Mouse (Mus musculus) 3134 (cell line): ENCODE data around the gene Trim25.

Experiments
- DNase-seq: peaks from one replicate; pipeline ENCODE4 v3.0.0-alpha.2; 2011; ENCODE audit warnings: low spot score; ENCODE audit not compliant: insufficient read length; ENCODE audit errors: extremely low read depth

Gene Trim25

DNA sequence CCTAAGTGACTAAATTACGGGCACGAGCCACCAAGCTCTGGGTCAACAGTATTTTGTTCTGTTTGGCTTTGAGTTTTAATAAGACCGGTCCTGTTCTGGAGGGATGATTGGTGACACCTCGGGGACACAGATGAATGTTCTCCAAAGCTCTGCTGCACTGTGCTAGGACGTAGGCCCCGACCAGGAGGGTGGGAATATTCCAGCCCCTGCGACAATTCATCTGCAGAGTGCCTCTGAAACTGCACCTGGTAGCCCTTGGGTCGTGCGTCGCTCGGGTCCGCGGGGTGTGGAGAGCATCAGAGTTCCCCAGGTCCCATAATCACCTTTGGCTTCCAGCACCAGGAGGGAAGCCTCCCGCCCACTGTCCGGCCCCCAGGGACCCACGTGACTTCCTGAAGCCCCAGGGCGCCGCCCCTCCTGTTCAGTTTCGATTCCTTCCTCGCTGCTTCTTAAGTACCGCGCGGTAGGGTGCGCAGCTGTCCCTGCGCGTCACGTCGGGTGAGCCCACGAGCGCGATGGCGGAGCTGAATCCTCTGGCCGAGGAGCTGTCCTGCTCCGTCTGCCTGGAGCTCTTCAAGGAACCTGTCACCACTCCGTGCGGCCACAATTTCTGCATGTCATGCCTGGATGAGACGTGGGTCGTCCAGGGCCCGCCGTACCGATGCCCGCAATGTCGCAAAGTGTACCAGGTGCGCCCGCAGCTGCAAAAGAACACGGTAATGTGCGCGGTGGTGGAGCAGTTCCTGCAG is at the start of gene Trim25:
Trim25 (plus strand) TSS at position 403 of the 749 bp plus-strand sequence.
- peak; percentile 98 for DNase-seq

DNA sequence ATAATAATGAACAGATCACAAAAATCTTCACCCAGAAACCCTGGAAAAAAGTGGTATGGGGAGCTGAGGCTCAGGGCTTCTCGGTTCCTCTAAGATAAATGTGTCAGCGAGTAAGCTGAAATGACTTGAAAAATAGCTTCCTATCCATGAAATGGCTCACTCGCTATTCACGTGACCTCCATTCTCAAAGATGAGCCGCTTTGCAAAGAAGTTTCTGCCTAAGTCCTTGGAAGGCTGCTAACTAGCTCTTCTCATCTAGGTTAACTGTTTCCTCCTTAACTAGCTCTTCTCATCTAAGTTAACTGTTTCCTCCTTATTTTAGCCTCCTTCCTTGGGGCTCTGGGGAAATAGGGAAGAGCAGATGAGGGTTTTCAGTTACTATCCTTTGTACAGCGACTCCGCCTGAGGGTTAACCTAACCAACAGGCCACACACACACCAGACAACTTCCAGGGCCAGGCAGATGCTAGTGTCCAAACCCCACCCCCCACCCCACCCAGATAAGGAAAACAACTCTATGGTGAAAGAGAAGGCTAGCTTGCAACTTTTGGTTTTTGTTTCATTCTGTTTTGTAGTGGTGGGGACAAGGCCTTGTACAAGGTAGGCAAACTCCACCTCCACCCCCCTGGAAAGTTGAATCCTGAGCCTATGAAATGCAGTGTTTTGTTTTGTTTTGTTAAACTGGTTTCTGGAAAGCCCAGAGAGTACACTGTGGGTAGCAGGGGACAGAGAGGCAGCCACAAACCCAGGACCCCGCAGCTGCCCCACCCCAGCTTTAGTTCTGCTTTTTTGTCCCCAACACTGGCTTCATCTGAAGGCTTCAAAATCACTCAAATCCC is 49.2 kb upstream of the Trim25 start:
- no peak for DNase-seq

DNA sequence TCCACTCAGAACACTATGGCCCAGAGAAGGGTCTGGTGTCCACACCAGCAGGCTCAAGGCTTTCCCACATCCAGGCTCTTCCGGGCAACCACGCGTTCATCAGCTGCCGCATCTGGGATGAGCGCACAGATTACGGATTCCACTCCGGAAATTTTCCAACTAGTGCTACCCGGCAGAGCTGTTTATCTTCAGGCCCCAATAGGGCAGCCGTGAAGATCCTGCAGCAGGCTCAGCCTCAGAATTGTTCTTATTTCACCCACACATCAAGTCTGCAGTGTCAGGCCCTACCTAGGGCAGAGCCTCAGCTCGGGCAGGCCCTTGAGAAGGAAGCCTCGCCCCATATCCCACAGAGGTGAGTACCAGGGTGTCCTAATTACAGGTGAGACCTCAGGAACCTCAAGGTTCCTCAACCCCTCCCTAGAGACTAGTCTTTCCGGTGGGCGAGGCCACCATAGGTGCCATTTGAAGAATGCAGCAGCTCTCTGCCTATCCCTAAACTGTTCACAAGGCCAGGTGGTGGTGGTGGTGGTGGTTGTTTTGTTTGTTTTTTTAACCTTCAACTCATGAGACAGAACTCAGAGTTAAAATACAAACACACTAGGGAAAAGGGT is 48.4 kb upstream of the Trim25 start:
- no peak for DNase-seq

DNA sequence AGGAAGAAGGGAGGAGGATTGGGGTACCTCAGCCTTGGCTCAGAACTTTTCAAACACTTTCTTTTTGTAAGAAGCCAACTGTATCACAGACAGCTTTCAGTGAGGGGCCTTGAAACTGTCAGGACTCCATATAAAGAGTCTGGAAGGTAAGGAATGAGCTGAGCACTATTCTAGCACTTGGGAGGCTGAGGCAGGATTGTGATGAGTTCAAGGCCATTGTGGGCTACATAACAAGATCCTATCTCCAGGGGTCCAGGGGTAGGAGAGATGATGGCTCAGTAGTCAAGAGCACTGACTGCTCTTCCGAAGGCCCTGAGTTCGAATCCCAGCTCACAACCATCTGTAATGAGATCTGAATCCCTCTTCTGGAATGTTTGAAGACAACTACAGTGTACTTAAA is 47.6 kb upstream of the Trim25 start:
- no peak for DNase-seq

DNA sequence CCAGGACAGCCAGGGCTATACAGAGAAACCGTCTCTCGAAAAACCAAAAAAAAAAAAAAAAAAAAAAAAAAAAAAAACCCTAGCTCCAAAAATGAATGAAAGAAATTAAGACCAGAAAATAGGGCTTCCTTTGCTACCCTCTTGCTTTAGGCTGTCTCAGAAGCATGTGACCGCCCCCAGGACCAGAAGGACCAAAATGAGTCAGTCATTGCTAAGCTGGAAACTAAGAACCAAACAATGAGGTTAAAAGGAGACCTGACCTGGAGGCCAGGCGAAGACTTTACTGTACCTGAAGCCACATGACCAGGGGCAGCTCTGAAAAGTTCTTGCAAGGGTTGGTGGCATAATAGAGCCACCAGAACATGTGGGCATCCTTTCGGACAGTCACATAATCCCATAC is 47.1 kb upstream of the Trim25 start:
- no peak for DNase-seq

DNA sequence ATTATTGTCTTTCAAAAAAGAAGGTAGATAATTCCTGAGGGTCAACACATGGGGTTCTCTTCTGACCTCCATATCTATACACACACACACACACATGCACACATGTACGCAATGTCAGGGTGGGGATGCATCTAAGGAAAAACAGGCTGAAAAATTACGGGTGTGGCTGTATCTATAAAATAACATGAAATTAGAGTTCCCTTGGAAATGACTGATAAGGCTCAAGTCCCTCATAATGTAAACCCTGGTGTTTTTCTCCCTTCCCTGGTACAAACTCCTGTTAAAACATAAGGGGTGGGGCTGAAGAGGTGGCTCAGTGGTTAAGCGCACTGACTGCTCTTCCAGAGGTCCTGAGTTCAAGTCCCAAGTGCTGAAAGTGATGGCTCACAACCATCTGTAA is 45.6 kb upstream of the Trim25 start:
- DNase-seq = no peak

DNA sequence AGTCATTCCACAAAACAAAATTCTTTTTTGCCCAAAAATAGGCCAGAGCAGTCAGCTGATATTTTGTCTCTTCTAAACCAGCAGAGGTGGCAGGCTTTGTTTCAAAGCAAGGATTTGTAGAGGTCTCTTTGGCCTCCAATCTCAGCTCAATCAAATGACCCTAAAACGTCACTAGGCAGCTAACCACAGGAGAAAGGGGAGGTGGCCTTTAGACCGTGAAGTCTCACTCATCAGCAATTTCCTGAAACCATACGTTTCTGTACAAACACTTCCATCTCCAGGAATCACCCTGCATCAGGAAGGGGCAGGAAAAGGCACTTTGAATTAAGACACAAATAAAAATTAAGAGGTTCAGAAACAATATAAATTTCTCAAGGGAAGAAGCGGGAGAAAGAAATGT is 44.4 kb upstream of the Trim25 start:
- peak; percentile 54 for DNase-seq

DNA sequence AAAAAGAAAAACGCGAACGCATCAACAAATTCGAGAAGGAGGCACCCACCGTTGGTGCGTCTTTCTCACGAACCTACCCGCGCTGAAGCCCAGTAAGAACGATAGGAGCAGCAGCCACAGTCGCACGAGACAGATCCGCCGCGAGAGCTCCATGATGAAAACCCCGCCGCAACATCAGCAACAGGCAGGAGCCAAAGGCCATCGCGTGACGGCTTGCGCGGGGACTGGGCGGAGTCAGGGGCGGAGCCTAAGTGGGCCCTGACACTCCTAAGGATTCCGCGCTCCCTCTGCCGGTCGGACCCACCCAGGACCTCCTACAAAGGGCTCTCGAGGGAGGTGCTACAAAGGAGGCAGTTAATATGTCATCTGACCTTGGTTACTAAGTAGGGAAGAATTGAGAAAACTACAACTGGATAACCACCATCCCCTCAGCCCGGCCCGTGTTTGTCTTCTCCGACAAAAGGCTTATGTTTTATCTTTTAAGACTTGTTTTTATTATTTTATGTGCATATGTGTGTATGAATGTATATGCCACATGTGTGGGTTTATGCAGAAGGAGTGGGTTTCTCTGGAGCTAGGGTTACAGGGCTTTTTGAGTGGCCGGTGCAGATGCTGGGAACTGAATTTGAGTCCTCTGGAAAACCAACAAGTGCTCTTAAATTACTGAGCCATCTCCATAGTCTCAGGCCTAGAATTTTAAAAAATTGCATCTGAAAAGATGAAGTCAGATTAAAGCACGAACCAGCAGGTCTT is 43.8 kb upstream of the Trim25 start, which contains the start of gene Scpep1:
Scpep1 (minus strand) TSS at position 249 of the 753 bp plus-strand sequence.
- peak; percentile 99 for DNase-seq

DNA sequence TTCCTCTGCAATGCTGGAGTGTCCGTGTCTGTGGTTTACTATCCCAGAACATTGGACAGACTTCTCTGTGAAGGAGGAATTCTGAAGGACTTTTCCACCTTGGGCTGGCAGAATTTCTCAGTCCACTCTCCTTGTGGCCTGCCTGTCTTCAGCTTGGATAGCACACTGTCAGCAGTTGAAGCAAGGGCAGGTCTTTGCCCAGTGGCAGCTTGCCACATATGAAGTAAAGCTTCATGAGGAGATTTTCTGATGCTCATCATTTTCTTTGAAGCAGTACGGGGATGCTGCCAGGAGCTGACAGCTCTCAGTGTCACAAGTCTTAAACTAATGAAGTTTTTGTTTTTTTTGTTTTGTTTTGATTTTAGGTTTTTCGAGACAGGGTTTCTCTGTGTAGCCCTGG is 40.3 kb upstream of the Trim25 start:
- no peak for DNase-seq

DNA sequence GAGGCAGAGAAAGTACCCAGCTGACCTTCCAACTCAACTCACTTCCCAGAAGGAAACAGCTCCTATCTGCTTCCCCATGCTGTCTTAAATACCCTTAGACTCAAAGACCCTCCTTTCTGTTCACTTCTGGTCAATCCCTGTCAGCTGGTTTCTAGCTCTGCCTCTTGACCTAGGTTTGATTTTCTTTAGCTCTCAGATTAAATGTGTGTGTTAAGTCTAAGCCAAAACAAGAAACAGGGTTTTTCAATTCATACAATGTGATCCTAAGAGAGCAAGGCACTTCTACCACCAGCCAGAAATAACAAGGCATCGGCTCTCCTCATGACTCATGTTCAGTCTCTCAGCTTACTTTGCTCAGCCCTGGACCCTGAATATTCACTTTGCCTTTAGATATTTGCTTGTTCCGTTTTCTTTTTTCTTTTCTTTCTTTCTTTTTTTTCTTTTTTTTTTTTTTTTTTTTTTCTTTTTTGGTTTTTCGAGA is 32.3 kb upstream of the Trim25 start, which contains the start of gene Elobl:
Elobl (minus strand) TSS at position 51 of the 481 bp plus-strand sequence.
- DNase-seq = no peak

DNA sequence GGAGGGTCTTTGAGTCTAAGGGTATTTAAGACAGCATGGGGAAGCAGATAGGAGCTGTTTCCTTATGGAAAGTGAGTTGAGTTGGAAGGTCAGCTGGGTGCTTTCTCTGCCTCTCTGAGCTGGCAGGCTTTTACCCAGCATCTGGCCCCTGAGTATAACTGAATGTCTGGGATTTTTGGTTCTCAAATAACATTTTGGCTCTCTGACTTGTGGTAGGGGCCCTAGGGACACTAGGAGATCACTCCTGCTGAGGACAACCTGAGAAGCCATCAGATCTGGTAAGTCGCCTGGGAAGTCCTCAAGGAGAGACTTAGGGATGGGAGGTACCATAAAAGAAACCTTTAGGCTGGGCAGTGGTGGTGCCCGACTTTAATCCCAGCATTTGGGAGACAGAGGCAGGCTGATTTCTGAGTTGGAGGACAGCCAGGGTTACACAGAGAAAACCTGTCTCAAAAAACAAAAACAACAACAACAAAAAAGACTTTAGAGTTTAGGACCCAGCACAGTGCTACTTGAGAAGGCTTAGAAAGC is 28.9 kb upstream of the Trim25 start, which contains the start of gene Coil:
Coil (plus strand) TSS at position 51 of the 531 bp plus-strand sequence.
- no peak for DNase-seq

DNA sequence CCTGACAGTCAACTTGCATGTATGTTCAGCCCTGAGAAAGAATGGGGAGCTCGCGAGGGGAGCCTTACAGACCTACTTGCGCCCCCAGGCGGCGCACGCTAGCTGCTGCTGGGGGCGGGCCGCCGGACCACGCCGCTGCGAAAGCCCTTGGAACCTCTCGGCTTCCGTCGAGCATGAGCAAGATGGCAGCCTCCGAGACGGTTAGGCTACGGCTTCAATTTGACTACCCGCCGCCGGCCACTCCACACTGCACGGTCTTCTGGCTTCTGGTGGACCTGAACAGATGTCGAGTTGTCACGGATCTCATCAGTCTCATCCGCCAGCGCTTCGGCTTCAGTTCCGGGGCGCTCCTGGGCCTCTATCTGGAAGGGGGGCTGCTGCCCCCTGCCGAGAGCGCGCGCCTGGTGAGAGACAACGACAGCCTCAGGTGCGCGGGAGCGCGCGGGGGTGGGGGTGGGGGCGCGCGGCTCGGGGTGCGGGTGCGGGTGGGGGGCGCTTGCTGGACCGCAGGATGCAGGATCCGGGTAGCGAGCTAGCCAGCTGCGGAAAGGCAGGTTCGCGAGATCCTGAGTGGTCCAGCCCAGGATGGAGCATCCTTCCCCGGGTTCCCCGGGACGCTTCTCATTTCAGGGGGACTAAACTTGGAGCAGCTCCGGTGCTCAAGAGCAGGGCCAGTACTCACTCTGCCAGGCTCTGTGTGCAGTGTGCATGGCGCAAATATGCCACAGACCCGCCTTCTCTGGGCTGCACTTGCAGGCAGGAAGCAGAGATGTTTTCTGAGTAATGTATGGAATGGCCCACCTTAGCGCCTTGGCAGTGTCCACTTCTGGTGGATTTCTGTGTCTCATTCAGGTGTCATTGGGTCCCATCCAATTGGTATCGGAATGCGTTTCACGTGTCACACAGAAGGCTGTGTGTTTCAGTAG is 25.1 kb upstream of the Trim25 start:
- peak; percentile 98 for DNase-seq

DNA sequence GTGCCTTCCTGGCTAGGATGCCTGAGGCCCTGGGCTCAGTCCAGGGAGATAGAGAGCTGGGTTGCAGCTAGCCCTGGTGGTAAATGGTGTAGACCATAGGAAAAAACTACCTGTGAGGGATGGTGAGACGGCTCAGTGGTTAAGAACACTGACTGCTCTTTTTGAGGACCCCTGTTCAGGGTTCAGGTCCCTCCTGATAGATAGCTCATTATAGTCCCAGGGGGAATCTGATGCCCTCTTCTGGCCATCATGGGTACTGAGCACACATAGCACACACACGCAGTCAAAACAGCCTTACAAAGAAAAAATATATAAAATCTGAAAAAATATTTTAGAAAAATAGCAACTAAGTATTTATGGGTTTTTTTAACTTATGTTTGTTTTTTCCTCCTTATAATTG is 22.9 kb upstream of the Trim25 start:
- DNase-seq = no peak

DNA sequence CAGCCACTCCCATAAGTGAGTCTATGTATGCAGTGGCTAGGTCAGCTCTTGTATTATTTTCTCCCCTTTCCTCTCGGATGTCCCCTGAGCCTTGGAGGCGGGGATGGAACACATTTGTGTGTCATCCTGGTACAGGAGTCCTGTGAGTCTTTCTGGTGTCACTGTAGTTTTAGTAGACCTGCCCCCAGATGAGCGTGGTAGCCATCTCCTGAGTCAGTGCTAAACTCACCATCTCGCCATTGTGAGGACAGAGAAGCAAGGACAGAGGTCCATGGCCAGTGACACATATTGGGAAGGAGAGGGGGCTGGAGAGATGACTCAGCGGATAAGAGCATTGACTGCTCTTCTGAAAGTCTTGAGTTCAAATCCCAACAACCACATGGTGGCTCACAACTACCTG is 22.0 kb upstream of the Trim25 start:
- DNase-seq = no peak

DNA sequence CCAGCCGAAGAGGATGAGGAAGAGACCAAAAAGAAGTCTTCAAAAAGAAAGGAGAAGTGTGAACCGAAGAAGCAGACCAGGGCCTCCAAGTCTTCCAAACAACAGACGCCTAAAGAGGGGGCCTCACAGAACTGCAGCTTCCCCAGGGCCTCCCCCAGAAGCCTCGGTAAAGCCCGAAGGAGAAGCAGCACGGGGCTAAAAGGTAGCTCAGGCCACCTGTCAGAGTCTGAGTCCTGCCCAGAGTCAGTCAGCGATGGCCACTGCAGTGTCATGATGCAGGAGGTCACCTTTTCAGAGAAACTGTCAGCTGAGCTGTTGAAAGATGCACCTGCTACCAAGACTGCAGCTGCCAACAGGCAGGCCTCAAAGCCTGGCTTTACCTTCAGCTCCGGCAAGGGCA is 17.8 kb upstream of the Trim25 start:
- DNase-seq = no peak

DNA sequence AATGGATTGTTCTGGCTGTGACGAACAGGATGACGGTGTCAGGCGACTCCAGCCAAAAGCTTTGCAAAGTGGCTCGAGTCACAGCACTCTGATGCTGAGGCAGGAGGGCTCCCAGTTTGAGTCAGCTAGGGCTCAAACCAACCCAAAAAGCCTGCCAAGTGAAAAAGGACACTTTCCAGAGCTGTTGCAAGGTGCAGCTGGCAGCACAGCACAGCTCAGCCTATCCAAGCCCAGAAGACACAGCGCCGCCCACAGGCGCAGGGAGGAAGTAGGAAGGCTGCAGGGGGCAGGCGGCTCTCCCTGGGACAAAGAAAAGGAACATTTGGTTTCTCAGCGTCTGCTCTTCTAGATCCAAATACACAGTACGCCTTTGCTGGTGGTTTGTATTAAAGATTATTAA is 12.6 kb upstream of the Trim25 start:
- DNase-seq = no peak

DNA sequence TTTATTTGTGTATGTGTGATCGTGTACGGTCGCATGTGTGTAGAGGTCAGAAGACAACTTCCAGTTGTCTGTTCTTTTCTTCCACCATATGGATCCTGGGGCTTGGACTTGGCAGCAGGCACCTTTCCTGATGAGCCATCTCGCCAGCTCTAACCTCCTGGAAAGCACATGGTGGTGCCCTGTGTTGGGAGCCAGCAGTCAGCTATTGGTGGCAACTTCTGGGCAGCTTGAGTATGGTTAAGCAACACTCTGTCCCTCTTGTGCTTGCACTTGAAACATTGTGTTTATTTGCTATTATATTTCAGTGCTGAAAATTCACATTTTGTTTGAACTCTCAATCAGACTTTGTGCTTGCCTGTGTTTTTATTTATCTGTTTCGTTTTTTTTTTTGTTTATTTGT is 10.2 kb upstream of the Trim25 start:
- DNase-seq = no peak

DNA sequence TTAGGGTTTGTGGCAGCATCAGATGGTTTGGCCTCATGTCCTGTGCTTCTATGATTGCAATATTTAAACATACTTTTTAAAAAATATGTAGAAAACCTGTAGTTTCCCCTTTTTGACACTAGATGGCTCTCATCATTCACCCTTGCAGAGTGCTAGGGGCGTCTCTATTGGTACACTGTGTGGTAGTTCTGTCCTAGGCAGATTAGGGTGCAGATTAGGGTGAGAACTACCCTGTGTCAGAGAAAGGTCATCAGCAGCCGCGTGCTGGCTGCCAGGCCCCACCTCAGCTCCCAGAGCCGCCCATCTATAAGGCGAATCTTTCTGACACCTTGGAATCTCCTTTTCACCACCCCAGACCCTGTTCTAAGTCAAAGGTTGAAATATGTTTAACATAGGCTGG is 9.6 kb upstream of the Trim25 start:
- peak; percentile 32 for DNase-seq

DNA sequence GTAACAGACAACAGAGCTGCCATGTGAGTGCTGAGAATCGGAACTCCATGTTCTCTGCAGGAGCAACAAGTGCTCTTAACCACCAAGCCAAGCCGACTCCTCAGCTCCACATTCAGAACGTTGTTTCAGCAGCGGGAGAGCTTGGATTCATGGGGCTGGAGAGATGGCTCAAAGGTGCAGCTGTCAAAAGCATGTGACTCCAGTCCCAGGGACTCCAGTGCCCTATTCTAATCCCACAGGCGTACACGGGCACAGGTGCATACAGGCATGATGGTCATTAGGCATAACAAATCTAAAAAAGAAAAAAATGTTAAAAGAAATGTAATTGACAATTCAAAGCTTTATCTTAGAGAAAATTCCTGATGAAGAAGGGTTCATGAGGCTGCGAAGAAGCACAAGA is 6.0 kb upstream of the Trim25 start:
- DNase-seq = no peak
